Mouse (Mus musculus): ENCODE data around the gene Acbd6. TPM values are rescaled to one million over a fixed set of nuclear protein-coding genes. Genes with fewer than 3 reads are reported as not detected.

Acbd6 gene
- polyA plus RNA-seq, 1 experiment from 2014 or later, result 61.3 TPM

DNA sequence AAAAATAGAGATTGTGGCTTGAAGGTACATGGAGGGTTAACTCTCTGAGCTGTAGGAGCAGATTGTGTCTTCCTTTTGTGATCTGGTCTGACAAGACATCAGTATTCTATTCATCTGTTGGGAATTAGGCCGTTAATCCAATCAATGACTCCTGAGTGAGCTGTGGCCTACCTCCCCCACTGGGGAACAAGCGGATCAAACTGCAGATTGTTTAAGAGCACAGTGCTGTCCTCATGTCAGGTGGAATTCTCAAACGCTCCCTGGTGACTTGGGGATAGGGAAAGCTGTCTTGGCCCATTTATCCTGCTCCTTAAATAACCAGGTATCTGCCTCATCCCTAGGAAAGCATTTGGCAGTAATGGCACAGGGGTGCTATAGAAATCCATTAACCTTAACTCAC, 97.0 kb downstream of the Acbd6 start:
- 57% methylated on average over 3 of the region's 3 CpGs for WGBS
- H3K4me2 ChIP-seq (ENCODE audit: low read length), result no peak overlapping the region
- ATAC-seq (ENCODE audit: insufficient number of reproducible peaks, insufficient read depth, low FRiP score, low read depth), result no peak

GRCm38 (mm10) chr1:155656321-155656720, 98.4 kb downstream of the Acbd6 start:
- Histone ChIP-seq H3K4me1 (ENCODE audit: control insufficient read depth in 2 of 2, insufficient read depth in 2 of 2, low read length in 2 of 2) (no peaks in the 10 kb centered on the region), H3K36me3 (ENCODE audit: control insufficient read depth, insufficient read depth, low read length) (no peaks in the 10 kb centered on the region), H3K4me2 (ENCODE audit: low read length) (no peak overlapping the region), H3K4me3 (ENCODE audit: control insufficient read depth in 1 of 2, insufficient read depth in 1 of 2, low read depth in 1 of 2, low read length in 2 of 2) (no peak overlapping the region), H3K9me3 (ENCODE audit: control insufficient read depth, low read length) (no peaks in the 10 kb centered on the region), H3K27ac (replicated peaks in 1 of 2; ENCODE audit: control insufficient read depth in 1 of 2, insufficient read depth in 1 of 2, low read depth in 2 of 2, low read length in 2 of 2) (no peak overlapping the region), H3K27me3 (ENCODE audit: control insufficient read depth, insufficient read depth, low read length) (no peaks in the 10 kb centered on the region), H3K9ac (ENCODE audit: low read length) (no peak overlapping the region)
- no peak for ATAC-seq (ENCODE audit: insufficient number of reproducible peaks, insufficient read depth, low FRiP score, low read depth)
- WGBS, result 55% methylated on average over 5 of the region's 5 CpGs

More for the DNA sequence above, 97.0 kb downstream of the Acbd6 start:
- Histone ChIP-seq H3K27me3 (ENCODE audit: control insufficient read depth, insufficient read depth, low read length) (no peaks in the 10 kb centered on the region), H3K9me3 (ENCODE audit: control insufficient read depth, low read length) (no peaks in the 10 kb centered on the region), H3K9ac (ENCODE audit: low read length) (no peak overlapping the region), H3K36me3 (ENCODE audit: control insufficient read depth, insufficient read depth, low read length) (no peaks in the 10 kb centered on the region), H3K4me1 (ENCODE audit: control insufficient read depth in 2 of 2, insufficient read depth in 2 of 2, low read length in 2 of 2) (peaks cover 4 to 5% of the 10 kb centered on the region in 2 experiments; a peak in 3 of 4 replicates), H3K27ac (replicated peaks in 1 of 2; ENCODE audit: control insufficient read depth in 1 of 2, insufficient read depth in 1 of 2, low read depth in 2 of 2, low read length in 2 of 2) (no peak overlapping the region), H3K4me3 (ENCODE audit: control insufficient read depth in 1 of 2, insufficient read depth in 1 of 2, low read depth in 1 of 2, low read length in 2 of 2) (no peak overlapping the region)

DNA sequence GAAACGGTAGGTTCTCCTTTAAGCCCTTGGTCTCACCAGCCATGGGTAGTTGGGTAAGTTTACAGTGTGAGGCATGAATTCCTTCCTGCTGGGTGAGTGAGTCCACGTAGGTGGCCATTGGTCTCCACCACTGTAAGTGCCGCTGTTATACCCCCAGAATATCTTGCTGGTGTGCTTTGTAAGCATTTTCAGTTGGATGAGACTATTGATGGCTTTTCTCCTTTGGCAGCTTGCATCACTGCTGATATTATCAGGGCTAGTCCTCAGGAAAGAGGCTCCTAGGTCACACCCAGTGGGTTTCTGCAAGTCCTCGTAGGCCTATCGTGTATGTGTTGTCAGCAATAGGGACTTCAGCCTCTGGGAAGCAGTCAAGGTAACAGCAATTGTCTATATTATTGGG, 106.1 kb downstream of the Acbd6 start:
- H3K27ac ChIP-seq (replicated peaks in 1 of 2; ENCODE audit: control insufficient read depth in 1 of 2, insufficient read depth in 1 of 2, low read depth in 2 of 2, low read length in 2 of 2), result no peak overlapping the region
- H3K4me2 ChIP-seq (ENCODE audit: low read length), result no peak overlapping the region
- no peak overlapping the region for H3K9ac ChIP-seq (ENCODE audit: low read length)
- ATAC-seq (ENCODE audit: insufficient number of reproducible peaks, insufficient read depth, low FRiP score, low read depth), result no peak
- 0 out of 2 replicates have a peak, but pooled peaks cover 2% of the 10 kb centered on the region for H3K9me3 ChIP-seq (ENCODE audit: control insufficient read depth, low read length)
- H3K4me1 ChIP-seq (ENCODE audit: control insufficient read depth in 2 of 2, insufficient read depth in 2 of 2, low read length in 2 of 2), result 0 out of 4 replicates have a peak, but pooled peaks cover 0 to 3% of the 10 kb centered on the region in 2 experiments
- H3K4me3 ChIP-seq (ENCODE audit: control insufficient read depth in 1 of 2, insufficient read depth in 1 of 2, low read depth in 1 of 2, low read length in 2 of 2), result no peak overlapping the region
- 79% methylated on average over 5 of the region's 5 CpGs for WGBS
- H3K36me3 ChIP-seq (ENCODE audit: control insufficient read depth, insufficient read depth, low read length), result no peaks in the 10 kb centered on the region
- H3K27me3 ChIP-seq (ENCODE audit: control insufficient read depth, insufficient read depth, low read length), result no peaks in the 10 kb centered on the region

DNA sequence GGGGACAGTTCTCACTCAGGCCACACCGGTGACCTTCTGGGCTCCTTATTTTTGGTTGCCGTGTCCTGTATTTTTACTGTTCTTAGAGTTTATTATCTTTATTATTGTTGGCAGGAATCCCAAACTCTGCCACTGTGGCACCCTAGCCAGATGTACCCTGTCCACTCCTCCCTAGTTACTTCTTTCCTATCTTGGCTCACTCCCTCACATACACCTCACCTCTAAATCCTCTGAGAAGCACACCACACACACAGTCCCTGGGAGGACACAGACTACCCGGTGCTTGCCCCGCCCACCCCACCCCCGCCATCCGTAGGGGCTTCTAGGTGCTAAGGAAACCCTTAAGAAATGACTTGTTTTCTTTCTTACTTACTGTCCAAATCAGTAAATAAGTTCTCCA, 117.7 kb downstream of the Acbd6 start:
- Histone ChIP-seq H3K4me1 (ENCODE audit: control insufficient read depth in 2 of 2, insufficient read depth in 2 of 2, low read length in 2 of 2) (no peaks in the 10 kb centered on the region), H3K27me3 (ENCODE audit: control insufficient read depth, insufficient read depth, low read length) (no peaks in the 10 kb centered on the region), H3K4me3 (ENCODE audit: control insufficient read depth in 1 of 2, insufficient read depth in 1 of 2, low read depth in 1 of 2, low read length in 2 of 2) (no peak overlapping the region), H3K9me3 (ENCODE audit: control insufficient read depth, low read length) (no peaks in the 10 kb centered on the region), H3K36me3 (ENCODE audit: control insufficient read depth, insufficient read depth, low read length) (no peaks in the 10 kb centered on the region), H3K27ac (replicated peaks in 1 of 2; ENCODE audit: control insufficient read depth in 1 of 2, insufficient read depth in 1 of 2, low read depth in 2 of 2, low read length in 2 of 2) (no peak overlapping the region), H3K9ac (ENCODE audit: low read length) (no peak overlapping the region), H3K4me2 (ENCODE audit: low read length) (no peak overlapping the region)
- 72% methylated on average over 6 of the region's 6 CpGs for WGBS
- ATAC-seq (ENCODE audit: insufficient number of reproducible peaks, insufficient read depth, low FRiP score, low read depth), result no peak

GRCm38 (mm10) chr1:155681116-155681799, 123.3 kb downstream of the Acbd6 start:
- Histone ChIP-seq H3K4me2 (ENCODE audit: low read length) (no peak overlapping the region), H3K4me3 (ENCODE audit: control insufficient read depth in 1 of 2, insufficient read depth in 1 of 2, low read depth in 1 of 2, low read length in 2 of 2) (no peak overlapping the region), H3K27ac (replicated peaks in 1 of 2; ENCODE audit: control insufficient read depth in 1 of 2, insufficient read depth in 1 of 2, low read depth in 2 of 2, low read length in 2 of 2) (no peak overlapping the region), H3K9ac (ENCODE audit: low read length) (no peak overlapping the region), H3K27me3 (ENCODE audit: control insufficient read depth, insufficient read depth, low read length) (no peaks in the 10 kb centered on the region), H3K36me3 (ENCODE audit: control insufficient read depth, insufficient read depth, low read length) (no peaks in the 10 kb centered on the region), H3K9me3 (ENCODE audit: control insufficient read depth, low read length) (no peaks in the 10 kb centered on the region), H3K4me1 (ENCODE audit: control insufficient read depth in 2 of 2, insufficient read depth in 2 of 2, low read length in 2 of 2) (no peaks in the 10 kb centered on the region)
- 77% methylated on average over 10 of the region's 10 CpGs for WGBS
- ATAC-seq (ENCODE audit: insufficient number of reproducible peaks, insufficient read depth, low FRiP score, low read depth), result no peak

DNA sequence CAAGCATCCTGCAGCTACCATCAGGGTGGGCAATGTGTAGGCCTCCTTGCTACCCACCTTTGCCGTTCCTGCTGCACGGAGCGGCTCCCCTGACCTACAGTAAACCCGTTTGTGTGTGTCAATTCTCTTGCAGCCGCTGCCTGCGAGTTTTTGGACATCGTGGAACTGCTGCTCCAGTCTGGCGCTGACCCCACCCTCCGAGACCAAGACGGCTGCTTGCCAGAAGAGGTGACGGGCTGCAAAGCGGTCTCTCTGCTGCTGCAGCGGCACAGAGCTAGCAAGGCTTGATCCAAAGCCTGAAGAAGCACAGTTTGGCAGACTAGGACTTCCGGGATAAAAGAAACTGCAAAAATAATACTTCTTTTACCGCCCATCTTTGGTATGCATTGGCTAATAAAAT, 128.9 kb downstream of the Acbd6 start:
- Histone ChIP-seq H3K9ac (ENCODE audit: low read length) (no peak overlapping the region), H3K27me3 (ENCODE audit: control insufficient read depth, insufficient read depth, low read length) (no peaks in the 10 kb centered on the region), H3K9me3 (ENCODE audit: control insufficient read depth, low read length) (no peaks in the 10 kb centered on the region), H3K4me3 (ENCODE audit: control insufficient read depth in 1 of 2, insufficient read depth in 1 of 2, low read depth in 1 of 2, low read length in 2 of 2) (no peak overlapping the region), H3K27ac (replicated peaks in 1 of 2; ENCODE audit: control insufficient read depth in 1 of 2, insufficient read depth in 1 of 2, low read depth in 2 of 2, low read length in 2 of 2) (no peak overlapping the region), H3K4me2 (ENCODE audit: low read length) (no peak overlapping the region), H3K36me3 (ENCODE audit: control insufficient read depth, insufficient read depth, low read length) (peaks cover 6% of the 10 kb centered on the region; the same call in 1 of the 2 replicates), H3K4me1 (ENCODE audit: control insufficient read depth in 2 of 2, insufficient read depth in 2 of 2, low read length in 2 of 2) (no peaks in the 10 kb centered on the region)
- no peak for ATAC-seq (ENCODE audit: insufficient number of reproducible peaks, insufficient read depth, low FRiP score, low read depth)
- 79% methylated on average over 15 of the region's 15 CpGs for WGBS

- Histone ChIP-seq H3K4me2 (ENCODE audit: low read length) (no peak overlapping the region), H3K27me3 (ENCODE audit: control insufficient read depth, insufficient read depth, low read length) (no peaks in the 10 kb centered on the region), H3K9me3 (ENCODE audit: control insufficient read depth, low read length) (no peaks in the 10 kb centered on the region), H3K4me3 (ENCODE audit: control insufficient read depth in 1 of 2, insufficient read depth in 1 of 2, low read depth in 1 of 2, low read length in 2 of 2) (no peak overlapping the region), H3K27ac (replicated peaks in 1 of 2; ENCODE audit: control insufficient read depth in 1 of 2, insufficient read depth in 1 of 2, low read depth in 2 of 2, low read length in 2 of 2) (no peak overlapping the region), H3K9ac (ENCODE audit: low read length) (no peak overlapping the region), H3K36me3 (ENCODE audit: control insufficient read depth, insufficient read depth, low read length) (peaks cover 6% of the 10 kb centered on the region; the same call in 1 of the 2 replicates), H3K4me1 (ENCODE audit: control insufficient read depth in 2 of 2, insufficient read depth in 2 of 2, low read length in 2 of 2) (no peaks in the 10 kb centered on the region)
- 78% methylated on average over 4 of the region's 4 CpGs for WGBS
- ATAC-seq (ENCODE audit: insufficient number of reproducible peaks, insufficient read depth, low FRiP score, low read depth), result no peak
Measured at GRCm38 (mm10) chr1:155689141-155689540, 131.2 kb downstream of the Acbd6 start.

GRCm38 (mm10) chr1:155689558-155689957, 131.6 kb downstream of the Acbd6 start:
- peaks cover 6% of the 10 kb centered on the region; the same call in 1 of the 2 replicates for H3K36me3 ChIP-seq (ENCODE audit: control insufficient read depth, insufficient read depth, low read length)
- H3K27ac ChIP-seq (replicated peaks in 1 of 2; ENCODE audit: control insufficient read depth in 1 of 2, insufficient read depth in 1 of 2, low read depth in 2 of 2, low read length in 2 of 2), result no peak overlapping the region
- no peaks in the 10 kb centered on the region for H3K4me1 ChIP-seq (ENCODE audit: control insufficient read depth in 2 of 2, insufficient read depth in 2 of 2, low read length in 2 of 2)
- no peak for ATAC-seq (ENCODE audit: insufficient number of reproducible peaks, insufficient read depth, low FRiP score, low read depth)
- no peak overlapping the region for H3K4me2 ChIP-seq (ENCODE audit: low read length)
- H3K9me3 ChIP-seq (ENCODE audit: control insufficient read depth, low read length), result no peaks in the 10 kb centered on the region
- no peaks in the 10 kb centered on the region for H3K27me3 ChIP-seq (ENCODE audit: control insufficient read depth, insufficient read depth, low read length)
- no peak overlapping the region for H3K9ac ChIP-seq (ENCODE audit: low read length)
- no peak overlapping the region for H3K4me3 ChIP-seq (ENCODE audit: control insufficient read depth in 1 of 2, insufficient read depth in 1 of 2, low read depth in 1 of 2, low read length in 2 of 2)
- 85% methylated on average over 5 of the region's 5 CpGs for WGBS

All from heart, embryonic 14.5 days (tissue).